Mouse (Mus musculus) small intestine, adult 2 months (tissue): ENCODE measurements around the gene Akap8.

ENCODE experiments used
- CTCF ChIP-seq: fragments of 200-500 bp; IDR thresholded peaks from 2 replicates; pipeline ENCODE4 v1.5.1; 2012; ENCODE audit warnings: low read depth, mild to moderate bottlenecking, control low read depth, inconsistent platforms, low read length, moderate library complexity, mixed read lengths; ENCODE audit not compliant: insufficient replicate concordance, insufficient read length; ENCODE audit errors: extremely low read depth
- POLR2A ChIP-seq: fragments of 200-500 bp; IDR thresholded peaks from 2 replicates; pipeline ENCODE4 v1.6.1; 2012; ENCODE audit warnings: low read depth, mild to moderate bottlenecking, control low read depth, inconsistent platforms, low read length, moderate library complexity

GRCm38 (mm10) chr17:32341102-32341501 lies 20.1 kb upstream of the Akap8 start:
- TF ChIP-seq CTCF = no peak
- TF ChIP-seq POLR2A = no peak
